Mouse (Mus musculus): Measurements from ENCODE around the gene Inpp5b.
"Not testable (repeated sequence)": the region's sequence is repeated elsewhere in the genome, so short reads cannot be mapped to it uniquely, and the experiment has no call there.

Gene Inpp5b

GRCm38 (mm10) chr4:124741376-124742343, at the start of gene Inpp5b:
TSS of gene Inpp5b (plus strand) at chr4:124741850.
- peak; percentile 89 for DNase-seq

- DNase-seq, result no peak
These were observed 49.2 kb upstream of the Inpp5b start for GRCm38 (mm10) chr4:124692416-124692861.

- DNase-seq, result peak; percentile 90
These were observed 48.3 kb upstream of the Inpp5b start, which contains the start of gene Utp11 for GRCm38 (mm10) chr4:124693135-124693894. TSS of gene Utp11 (minus strand) at chr4:124693600.

DNA sequence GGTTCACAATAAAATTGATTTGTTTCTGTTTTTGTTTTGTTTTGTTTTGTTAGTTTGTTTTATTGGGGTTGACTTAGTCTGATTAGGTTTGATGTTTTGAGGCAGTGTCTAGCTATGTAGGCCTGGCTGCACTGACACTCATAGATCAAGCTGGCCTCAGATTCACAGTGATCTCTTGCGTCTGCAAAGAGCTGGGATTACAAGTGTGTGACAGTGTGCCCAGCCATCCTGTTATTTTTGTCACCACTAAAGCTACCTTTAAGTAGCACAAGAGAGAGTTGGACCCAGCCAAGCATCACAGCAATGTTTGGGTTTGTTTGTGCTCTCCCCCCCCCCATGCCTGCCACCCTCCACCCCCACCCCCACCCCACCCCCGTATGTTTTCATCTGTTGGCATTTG, 47.1 kb upstream of the Inpp5b start:
- DNase-seq, result no peak

DNA sequence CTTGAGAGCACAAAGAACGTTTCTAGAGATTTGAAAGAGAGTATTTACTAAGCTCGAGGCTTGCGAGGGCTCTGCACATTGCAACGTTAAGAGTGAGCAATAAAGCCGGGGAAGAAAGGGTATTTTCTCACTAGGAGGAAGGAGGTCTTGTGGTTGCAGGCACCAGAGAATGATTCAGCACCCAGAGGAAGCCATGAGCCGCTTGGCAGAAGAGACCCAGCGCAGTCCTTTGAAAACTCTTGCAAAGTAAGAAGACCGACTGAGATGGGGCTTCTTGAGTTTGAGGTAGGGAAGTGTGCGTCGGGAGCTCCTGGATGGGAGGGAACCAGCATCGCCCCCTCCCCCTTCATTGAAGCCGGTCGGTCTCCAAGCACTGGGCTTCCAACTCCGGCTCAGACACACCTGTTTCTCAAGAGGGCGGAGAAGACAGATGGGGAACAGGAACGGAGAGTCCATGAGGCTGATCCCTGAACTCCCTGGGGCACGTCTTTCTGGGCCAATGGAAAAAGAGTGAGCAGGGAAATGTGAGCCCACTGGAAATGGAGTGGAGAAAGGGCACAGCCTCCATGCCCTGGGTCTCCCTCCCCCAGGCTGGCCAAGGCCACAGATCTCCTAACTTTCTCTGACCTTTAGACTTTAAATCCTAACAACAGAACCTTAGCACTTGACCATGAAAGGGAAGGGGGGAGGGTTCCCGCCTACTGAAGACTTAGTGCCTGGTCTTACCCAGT, 45.7 kb upstream of the Inpp5b start:
- peak; percentile 16 for DNase-seq

GRCm38 (mm10) chr4:124699791-124700190, 41.9 kb upstream of the Inpp5b start:
- peak; percentile 11 for DNase-seq

- peak; percentile 90 for DNase-seq
These were observed 41.2 kb upstream of the Inpp5b start, which contains the start of gene Fhl3 for GRCm38 (mm10) chr4:124700248-124700971. TSS of gene Fhl3 (plus strand) at chr4:124700701.

DNA sequence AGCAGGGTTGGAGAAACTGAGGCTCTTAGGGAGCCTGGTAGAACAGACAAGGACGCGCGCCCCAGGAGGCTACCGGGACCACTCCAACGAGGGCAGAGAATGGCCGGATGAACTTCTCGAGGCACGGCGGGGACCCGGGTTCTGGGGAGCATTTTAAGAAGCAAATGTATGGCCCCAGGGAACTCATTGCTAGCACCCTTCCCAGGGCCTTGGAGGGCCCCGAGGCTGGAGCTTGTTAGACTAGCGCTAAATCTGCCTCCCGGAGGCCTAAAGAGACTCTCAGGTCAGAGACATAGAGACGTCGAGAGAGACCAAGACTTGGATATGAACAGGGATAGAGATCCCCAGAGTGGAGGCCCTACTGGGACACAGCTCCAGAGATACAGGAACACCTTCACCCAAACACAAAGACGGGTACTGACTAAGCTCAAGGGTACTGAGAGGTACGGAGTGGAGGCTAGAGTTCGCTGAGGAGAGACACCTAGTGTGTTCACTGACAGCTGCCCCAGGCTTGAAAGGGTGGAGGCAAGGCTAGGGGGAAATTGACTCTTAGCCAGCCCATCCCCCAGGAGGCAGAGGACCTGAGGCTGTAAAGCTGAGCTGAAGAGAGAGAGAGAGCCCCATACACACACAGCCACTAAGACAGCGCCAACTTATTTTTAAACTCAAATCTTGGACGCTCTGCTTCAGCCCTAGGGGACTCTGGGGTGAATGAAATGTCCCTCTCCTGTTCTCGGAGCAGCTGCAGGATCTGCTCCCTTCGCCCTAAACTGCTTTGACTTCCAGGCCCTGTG, 40.4 kb upstream of the Inpp5b start:
- peak; percentile 48 for DNase-seq

DNA sequence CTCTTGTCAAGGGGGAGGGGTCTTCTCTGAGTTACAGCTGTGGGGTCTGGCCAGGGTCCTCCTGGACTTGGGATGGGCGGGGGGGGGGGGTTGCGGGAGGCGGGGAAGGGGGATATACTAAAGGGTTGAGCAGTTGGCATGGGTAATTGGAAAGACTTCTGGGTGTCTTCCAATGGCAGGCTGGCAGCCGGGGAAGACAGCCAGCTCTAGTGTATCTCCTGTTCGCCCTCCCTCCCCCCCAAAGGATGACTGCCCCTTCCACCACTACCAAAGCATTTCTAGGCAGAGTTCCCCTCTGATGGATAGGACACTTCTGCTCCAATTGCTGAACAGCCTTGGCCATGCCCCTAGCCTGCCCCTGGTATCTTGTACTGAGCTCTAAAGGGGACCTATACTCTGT, 39.7 kb upstream of the Inpp5b start:
- DNase-seq, result no peak

DNA sequence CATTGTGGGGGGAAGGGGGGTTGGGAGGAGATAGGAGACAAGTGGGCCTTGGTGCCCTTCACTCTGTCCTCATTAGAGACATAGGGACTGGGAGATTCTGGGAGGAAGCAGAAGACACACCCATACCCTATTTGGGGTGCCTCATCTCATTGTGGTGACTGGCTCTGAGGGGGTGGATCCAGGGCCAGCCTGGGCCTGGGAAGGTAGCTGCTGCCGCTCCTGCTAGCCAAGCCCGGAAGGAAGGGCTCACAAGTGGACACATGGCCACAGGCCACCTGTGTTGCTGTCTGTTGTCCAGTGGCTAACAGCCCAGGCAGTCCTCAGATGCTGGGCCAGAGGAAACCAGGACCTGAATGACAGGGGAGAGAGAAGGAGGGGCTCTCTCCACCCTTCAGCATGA, 38.2 kb upstream of the Inpp5b start:
- DNase-seq, result peak; percentile 43

GRCm38 (mm10) chr4:124703881-124704796, 37.5 kb upstream of the Inpp5b start:
- peak; percentile 44 for DNase-seq

DNA sequence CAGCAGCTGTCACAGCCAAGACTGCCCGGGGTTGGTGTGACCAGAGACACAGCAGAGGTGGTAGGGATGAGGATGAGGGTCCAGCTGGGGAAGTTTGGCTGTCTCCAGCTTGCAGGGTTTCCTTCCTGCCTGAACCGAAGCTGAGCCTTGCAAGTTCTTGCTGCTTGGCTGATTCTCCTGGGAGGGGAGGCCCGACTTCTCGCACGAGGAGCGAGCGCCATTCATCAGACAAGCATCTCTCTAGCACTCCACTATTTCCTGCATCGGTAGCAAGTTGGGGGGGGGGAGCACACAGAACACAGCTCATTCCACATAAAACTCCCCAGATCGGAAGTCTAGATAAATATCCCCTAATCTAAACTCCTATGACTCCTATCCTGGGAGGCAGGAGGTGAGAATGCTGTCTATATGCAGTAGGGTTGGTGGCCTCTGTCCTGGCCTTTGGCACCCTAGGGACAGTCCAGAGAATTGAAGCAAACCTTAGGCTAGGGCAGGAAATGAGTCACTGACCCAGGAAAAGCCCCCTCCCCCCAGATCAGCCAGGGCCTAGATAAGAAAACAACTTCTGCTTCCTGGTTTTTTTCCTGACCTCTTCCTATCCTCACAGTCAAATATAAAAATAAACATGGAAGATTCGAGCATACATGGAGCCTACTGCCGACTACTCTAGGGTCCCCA, 36.7 kb upstream of the Inpp5b start:
- peak; percentile 83 for DNase-seq

GRCm38 (mm10) chr4:124705661-124706269, 35.9 kb upstream of the Inpp5b start:
- DNase-seq, result peak; percentile 18

DNA sequence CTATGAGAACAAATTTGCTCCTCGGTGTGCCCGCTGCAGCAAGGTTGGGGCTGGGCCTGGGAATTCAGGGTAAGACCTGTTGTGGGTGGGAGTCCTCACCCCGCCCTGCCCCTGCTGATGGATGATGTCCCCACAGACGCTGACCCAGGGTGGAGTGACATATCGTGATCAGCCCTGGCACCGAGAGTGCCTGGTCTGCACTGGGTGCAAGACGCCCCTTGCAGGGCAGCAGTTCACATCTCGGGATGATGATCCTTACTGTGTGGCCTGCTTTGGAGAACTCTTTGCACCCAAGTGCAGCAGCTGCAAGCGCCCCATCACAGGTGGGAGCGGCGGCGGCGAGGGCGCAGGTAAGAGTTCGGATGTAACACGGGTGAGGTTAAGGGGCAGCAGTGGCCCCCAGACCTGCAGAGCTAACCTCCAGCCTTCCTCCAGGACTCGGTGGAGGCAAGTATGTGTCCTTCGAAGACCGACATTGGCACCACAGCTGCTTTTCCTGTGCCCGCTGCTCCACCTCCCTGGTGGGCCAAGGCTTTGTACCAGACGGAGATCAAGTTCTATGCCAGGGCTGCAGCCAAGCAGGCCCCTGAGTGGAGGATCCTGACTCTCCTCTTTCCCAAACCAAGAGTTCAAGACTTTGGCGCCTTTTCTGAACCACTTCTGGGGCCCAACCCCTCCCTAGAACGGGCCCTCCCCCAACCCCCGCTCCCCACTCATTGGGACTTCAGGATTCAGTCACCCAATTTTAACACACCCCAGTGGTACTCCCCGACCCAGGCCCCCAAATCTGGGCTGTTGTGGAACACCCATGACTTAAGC, 34.1 kb upstream of the Inpp5b start:
- peak; percentile 27 for DNase-seq

- DNase-seq, result not testable (repeated sequence)
These were observed 33.5 kb upstream of the Inpp5b start for GRCm38 (mm10) chr4:124708200-124708517.

DNA sequence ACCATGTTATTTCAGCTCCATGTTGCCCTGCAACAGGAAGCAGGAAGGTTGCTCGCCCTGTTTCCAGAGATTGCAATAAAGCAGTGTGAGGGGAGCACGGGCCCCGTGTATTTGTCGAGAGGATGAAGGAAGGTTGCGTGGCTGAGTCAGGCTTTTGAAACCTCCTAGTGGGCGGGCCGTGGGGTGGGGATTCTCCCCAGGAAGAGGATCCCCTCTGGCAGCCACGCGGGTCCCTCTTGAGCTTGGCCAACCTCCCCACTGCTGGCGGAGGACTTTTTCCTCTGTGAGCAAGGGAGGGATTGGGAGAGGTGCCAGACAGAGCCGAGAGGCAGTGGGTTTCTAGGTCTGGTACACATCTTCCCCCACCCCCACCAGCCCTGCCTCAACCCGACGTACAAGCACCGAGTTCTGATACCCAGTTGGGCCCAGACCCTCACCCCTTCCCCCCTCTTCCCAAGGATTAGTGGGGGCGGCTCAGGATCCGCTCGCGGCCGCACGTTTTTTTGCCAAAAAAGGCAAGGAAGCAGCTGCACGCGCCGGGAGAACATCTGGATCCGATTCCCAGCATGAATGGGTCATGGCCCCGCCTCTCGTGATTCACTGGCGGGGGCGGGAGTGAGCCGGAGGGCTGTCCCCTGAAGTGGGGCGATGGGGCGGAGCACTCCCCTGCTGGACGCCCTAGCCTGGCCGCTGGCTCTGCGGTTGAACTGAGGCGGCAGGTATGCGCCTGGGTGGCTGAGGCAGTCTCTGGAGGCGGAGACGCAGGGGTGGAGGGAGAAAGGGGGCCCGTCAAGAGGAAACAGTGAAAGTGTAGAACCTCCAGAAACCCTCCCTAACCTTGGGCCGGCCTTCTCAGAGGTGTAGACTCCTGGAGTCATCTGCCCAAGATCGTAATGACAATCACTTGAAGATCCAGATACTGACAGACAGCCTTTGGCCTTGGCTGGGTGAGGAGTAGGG, 32.9 kb upstream of the Inpp5b start:
- DNase-seq, result peak; percentile 95

- DNase-seq, result peak; percentile 57
These were observed 31.6 kb upstream of the Inpp5b start for GRCm38 (mm10) chr4:124709961-124710446.

Data from kidney, postnatal 10 days (tissue).